Mouse (Mus musculus): ENCODE measurements around the gene Sptssb. TPM values are rescaled to one million over a fixed set of nuclear protein-coding genes. Genes with fewer than 3 reads are reported as not detected.

Gene Sptssb
- polyA plus RNA-seq, 1 experiment, result 1.1 TPM

DNA sequence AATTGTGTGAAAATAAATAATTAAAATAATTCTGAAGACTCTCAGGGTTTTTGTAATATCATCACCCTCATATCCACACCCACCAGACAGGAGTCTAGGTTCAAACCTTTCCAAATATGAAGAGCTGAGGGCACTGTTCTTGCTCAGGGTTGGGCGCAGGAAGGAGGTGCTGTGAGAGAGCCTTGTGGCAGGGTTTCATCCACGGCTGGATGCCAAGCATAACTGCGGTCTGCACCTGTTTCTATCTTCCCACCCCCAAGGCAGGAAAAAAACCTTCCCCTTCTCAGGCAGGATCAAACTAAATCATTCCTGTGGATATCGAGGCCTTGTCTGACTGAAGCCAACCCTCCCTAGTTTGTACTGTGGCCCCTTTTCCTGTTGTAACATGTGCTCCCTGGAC lies 62.2 kb downstream of the Sptssb start:
- Histone ChIP-seq H3K36me3 (ENCODE audit: control insufficient read depth, insufficient read depth, low read length) (no peaks in the 10 kb centered on the region), H3K27me3 (ENCODE audit: control insufficient read depth, insufficient read depth, low read length) (no peaks in the 10 kb centered on the region), H3K4me3 (ENCODE audit: low read depth, low read length) (no peak overlapping the region), H3K4me1 (ENCODE audit: control insufficient read depth, insufficient read depth, insufficient read length, low read length) (no peaks in the 10 kb centered on the region), H3K27ac (ENCODE audit: insufficient read depth, low read depth, low read length) (no peak overlapping the region)
- WGBS, result 79% methylated on average over 4 of the region's 4 CpGs
- TF ChIP-seq POLR2A (IDR thresholded peaks at IDR 0.05; ENCODE audit: low read depth, low read length), result no peak
- TF ChIP-seq CTCF (IDR thresholded peaks at IDR 0.05; ENCODE audit: extremely low read depth, insufficient read length, insufficient replicate concordance, low read depth, low read length), result no peak

DNA sequence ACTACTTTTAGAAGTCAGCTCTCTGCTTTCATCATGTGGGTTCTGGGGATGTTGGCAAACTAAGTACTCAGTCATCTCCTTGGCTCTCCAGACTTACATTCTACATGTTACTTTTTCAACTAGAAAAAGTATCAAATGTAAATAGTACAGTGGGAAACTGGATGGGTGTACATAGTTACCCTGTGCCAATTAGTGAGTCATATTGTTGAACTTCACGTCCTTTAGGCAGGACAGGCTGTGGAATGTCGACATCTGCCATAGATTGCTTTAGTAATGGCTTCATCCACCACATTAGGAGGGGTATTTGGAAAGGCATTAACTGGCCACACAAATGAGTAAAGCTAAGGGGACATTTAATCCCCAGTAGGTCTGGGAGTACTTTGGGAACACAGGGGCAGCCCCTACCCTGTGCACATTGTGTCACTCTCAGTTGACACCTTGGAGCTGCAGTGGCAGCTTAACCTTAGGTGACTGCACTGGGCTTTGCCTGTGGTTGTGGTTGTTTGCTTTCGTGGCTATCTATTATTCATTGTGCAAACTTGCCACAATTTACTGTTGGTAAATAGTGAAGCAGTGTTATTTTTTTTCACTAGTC lies 66.8 kb downstream of the Sptssb start:
- Histone ChIP-seq H3K4me3 (ENCODE audit: low read depth, low read length) (no peak overlapping the region), H3K27me3 (ENCODE audit: control insufficient read depth, insufficient read depth, low read length) (no peaks in the 10 kb centered on the region), H3K4me1 (ENCODE audit: control insufficient read depth, insufficient read depth, insufficient read length, low read length) (no peaks in the 10 kb centered on the region), H3K27ac (ENCODE audit: insufficient read depth, low read depth, low read length) (no peak overlapping the region), H3K36me3 (ENCODE audit: control insufficient read depth, insufficient read depth, low read length) (no peaks in the 10 kb centered on the region)
- 50% methylated on average over 3 of the region's 3 CpGs for WGBS
- TF ChIP-seq POLR2A (IDR thresholded peaks at IDR 0.05; ENCODE audit: low read depth, low read length) (no peak), CTCF (IDR thresholded peaks at IDR 0.05; ENCODE audit: extremely low read depth, insufficient read length, insufficient replicate concordance, low read depth, low read length) (no peak)

DNA sequence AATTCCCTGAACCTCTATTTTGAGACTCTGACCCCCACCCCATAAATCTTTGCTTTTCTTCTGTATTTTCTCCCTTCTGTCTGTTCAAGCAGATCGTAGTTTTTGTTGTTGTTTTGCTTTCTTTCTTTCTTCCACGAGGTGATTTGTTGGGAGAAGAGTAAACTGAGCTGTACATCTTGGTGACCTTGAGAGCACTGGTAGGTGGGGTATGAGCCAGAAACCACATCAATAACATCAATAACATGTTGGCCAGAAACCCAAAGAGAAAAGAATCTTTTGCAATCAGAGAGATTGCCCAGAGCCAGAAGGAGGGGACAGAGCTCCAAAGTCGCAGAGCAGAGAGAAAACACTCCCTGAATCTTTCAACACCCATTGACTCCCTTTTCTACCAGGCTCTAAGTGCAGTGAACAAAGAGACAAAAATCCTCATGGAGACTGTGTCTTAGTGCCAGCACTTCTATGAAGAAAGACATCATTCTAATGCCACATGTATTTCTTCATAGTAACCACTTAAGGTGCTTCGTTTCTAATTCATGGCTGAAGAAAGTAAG lies 80.4 kb downstream of the Sptssb start:
- Histone ChIP-seq H3K4me1 (ENCODE audit: control insufficient read depth, insufficient read depth, insufficient read length, low read length) (no peaks in the 10 kb centered on the region), H3K27ac (ENCODE audit: insufficient read depth, low read depth, low read length) (no peak overlapping the region), H3K4me3 (ENCODE audit: low read depth, low read length) (no peak overlapping the region), H3K27me3 (ENCODE audit: control insufficient read depth, insufficient read depth, low read length) (no peaks in the 10 kb centered on the region), H3K36me3 (ENCODE audit: control insufficient read depth, insufficient read depth, low read length) (no peaks in the 10 kb centered on the region)
- TF ChIP-seq CTCF (IDR thresholded peaks at IDR 0.05; ENCODE audit: extremely low read depth, insufficient read length, insufficient replicate concordance, low read depth, low read length) (no peak), POLR2A (IDR thresholded peaks at IDR 0.05; ENCODE audit: low read depth, low read length) (no peak)
- 60% methylated on average over 4 of the region's 4 CpGs for WGBS

DNA sequence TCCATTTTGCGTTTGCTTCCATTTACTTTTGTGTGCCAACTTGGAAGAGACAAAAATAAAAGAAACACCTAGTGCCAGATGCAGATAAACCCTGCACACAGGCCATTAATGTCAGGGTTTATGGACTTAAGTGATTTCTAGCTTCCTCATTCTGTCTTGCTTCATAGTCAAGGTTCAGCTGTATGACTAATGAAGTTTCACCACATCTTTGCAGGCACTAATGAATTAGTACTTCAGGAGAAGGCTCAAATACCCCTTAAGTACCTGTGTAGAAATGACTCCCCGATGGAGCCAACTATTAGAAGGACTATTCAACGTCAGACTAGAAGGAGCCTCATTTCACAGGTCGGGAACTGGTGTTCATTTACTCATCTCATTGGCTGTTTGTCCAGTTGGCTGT lies 86.4 kb downstream of the Sptssb start:
- no peaks in the 10 kb centered on the region for H3K27me3 ChIP-seq (ENCODE audit: control insufficient read depth, insufficient read depth, low read length)
- WGBS, result 68% methylated on average over 4 of the region's 4 CpGs
- H3K4me3 ChIP-seq (ENCODE audit: low read depth, low read length), result no peak overlapping the region
- no peaks in the 10 kb centered on the region for H3K4me1 ChIP-seq (ENCODE audit: control insufficient read depth, insufficient read depth, insufficient read length, low read length)
- TF ChIP-seq CTCF (IDR thresholded peaks at IDR 0.05; ENCODE audit: extremely low read depth, insufficient read length, insufficient replicate concordance, low read depth, low read length), result no peak
- no peak for TF ChIP-seq POLR2A (IDR thresholded peaks at IDR 0.05; ENCODE audit: low read depth, low read length)
- no peak overlapping the region for H3K27ac ChIP-seq (ENCODE audit: insufficient read depth, low read depth, low read length)
- H3K36me3 ChIP-seq (ENCODE audit: control insufficient read depth, insufficient read depth, low read length), result no peaks in the 10 kb centered on the region

Other genes starting within 250 kb of the Sptssb start
- 15.1 and 17.7 TPM in 2 replicates for gene Nmd3, start 138.0 kb downstream of the Sptssb start, polyA plus RNA-seq (2012; rRNA removed)
- gene Otol1, start 147.7 kb upstream of the Sptssb start, polyA plus RNA-seq (2012; rRNA removed), result not detected in 2 replicates